Mouse (Mus musculus) neural tube, postnatal 0 days (tissue): ENCODE measurements around the gene Bclaf1. TPM values are rescaled to one million over a fixed set of nuclear protein-coding genes. Genes with fewer than 3 reads are reported as not detected.

Experiments
- microRNA-seq: library from miRNA; unstranded; fragments of <30 nt; microRNA quantifications from one replicate; pipeline ENCODE4, GENCODE M21; 2016
- polyA plus RNA-seq: library from polyadenylated mRNA; unstranded; fragments of >200 nt; fragmentation: Nextera tagmentation; extraction: Ambion mirVana; gene quantifications from 2 replicates; pipeline ENCODE4 v1.2.1, GENCODE M21; 2015

Bclaf1 gene
- 71.6 and 79.9 TPM in 2 replicates for polyA plus RNA-seq

DNA sequence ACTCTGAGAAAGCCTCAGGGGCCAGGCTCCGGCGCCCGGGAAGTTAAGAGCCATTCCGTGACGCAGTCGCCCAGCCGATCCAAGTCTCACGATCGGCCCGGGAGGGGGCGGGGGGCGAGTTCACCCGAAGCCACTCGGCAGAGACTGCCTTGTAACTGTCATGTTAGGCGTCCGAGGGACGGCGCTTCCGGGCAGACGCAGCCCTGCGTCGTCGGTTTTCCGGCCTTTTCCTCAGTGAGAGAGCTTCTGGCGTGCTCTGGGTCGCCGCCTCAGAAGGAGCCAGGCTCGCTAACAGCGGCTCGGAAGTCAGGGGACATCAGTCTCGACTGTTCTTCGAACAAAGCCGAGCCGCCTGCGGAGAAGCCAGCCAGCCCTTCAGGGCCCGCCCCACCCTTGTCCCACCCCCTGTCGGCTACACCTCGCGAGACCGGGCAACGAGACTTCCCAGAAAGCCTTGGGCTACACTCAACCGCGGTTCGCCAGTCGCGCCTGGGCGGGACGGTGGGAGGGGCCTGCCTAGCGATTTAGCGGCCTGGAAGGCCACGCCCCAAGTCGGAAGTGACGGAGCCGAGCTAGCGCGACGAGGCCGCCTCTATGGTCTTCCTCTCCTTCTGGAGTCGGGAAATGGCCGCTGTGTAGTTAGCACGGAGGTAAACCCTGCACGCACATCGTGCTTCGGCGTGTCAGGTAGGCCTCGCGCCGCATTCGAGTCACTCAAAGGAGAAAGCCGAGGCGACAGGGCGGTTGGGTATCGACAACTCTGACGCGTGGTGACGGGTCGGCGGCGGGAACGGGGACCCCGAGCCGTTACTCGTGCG, at the start of gene Bclaf1:
Gene Bclaf1 (plus strand): TSS at position 552 of the 818 bp plus-strand sequence.

DNA sequence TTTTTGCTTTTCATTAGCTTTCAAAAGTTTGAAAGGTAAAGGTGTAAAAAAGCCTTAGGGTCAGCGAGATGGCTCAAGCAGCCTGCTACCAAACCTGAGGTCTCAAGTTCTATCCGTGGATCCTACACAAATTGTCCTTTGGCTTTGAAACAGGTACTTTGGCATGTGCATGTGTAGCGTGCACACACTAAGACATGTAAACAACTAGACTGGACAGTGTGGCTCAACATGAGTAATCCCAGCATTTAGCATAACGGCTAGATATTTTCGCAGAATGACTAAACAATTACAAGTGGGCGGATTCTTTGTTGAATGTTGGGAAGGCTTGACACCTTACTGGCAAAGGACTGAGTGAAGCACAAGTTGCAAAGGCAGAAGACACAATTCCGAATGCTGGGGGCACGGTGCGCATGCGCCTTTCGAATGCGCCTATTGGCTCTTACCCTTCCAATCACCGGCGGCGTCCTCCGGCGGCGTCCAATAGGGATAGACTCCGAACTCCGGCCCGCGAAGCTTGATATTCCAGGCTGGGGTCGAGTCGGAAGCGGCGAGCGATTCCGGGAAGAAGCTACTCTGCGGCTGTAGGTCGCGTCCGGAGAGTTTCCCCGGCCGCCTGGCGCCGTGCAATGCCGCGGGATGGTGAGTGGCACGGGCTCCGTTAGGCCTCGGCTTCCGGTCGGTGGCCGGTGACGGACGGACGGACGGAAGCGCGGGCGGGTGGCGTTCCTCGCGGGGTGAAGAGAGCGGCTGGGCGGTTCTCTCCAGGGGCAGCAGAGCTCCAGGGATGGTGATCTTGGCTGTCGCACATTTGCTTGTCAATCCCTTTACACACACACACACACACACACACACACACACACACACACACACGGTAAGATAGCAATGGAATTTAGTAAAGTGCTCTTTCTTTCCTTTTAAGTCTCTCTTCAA, 35.3 kb downstream of the Bclaf1 start, which contains the start of gene Mtfr2:
Gene Mtfr2 (plus strand): TSS at position 486 of the 930 bp plus-strand sequence.

Small RNA genes within 50 kb of the gene (microRNA-seq; reads per million reads assigned to microRNA genes)
- gene Mir6413, result not detected

Other genes starting within 250 kb of the Bclaf1 start
- 7.7 and 8.1 TPM in 2 replicates for gene Map7, start 164.0 kb upstream of the Bclaf1 start, polyA plus RNA-seq
- gene Mtfr2, start 35.3 kb downstream of the Bclaf1 start, polyA plus RNA-seq, result 0.22 and 0.24 TPM in 2 replicates